Comparison of ENCODE assay signal across 2 mouse cellular contexts in genomic region chr1:183251818-183252217, GRCm38 (mm10).
TF ChIP-seq lines count a peak whose summit lies in the region.

No protein-coding gene starts in this region.

TF ChIP-seq in CH12.LX, 34 proteins besides CTCF, POLR2A, EP300 and RAD21:
- TF ChIP-seq ZKSCAN1 (IDR thresholded peaks at IDR 0.05; ENCODE audit: borderline replicate concordance, low read depth, low read length) = peak; percentile 62
- TF ChIP-seq MAX (IDR thresholded peaks at IDR 0.05; ENCODE audit: low read length) = no peak
- no peak for TF ChIP-seq JUND (conservative IDR thresholded peaks at IDR 0.05; ENCODE audit: low read depth, low read length)

TF ChIP-seq in MEL, 35 proteins besides CTCF, POLR2A, EP300 and RAD21:
- peak; percentile 78 for TF ChIP-seq ZKSCAN1 (IDR thresholded peaks at IDR 0.05; ENCODE audit: low read depth, low read length)
- no peak for TF ChIP-seq MAFK (IDR thresholded peaks at IDR 0.05; ENCODE audit: borderline replicate concordance, low read depth, low read length)
